Mouse (Mus musculus) heart, embryonic 15.5 days (tissue): ENCODE results near the gene Elf2. TPM values are rescaled to one million over a fixed set of nuclear protein-coding genes. Genes with fewer than 3 reads are reported as not detected.

ENCODE experiments used
- ATAC-seq: fragments of 200-750 bp; cut with Nextera tagmentation; replicated peaks from 2 replicates; pipeline ENCODE4 v1.8.0; 2017; ENCODE audit warnings: low read depth, moderate TSS enrichment; ENCODE audit not compliant: insufficient number of reproducible peaks, insufficient read depth, low FRiP score
- H3K27ac ChIP-seq: fragments of 300-500 bp; sonication (generic); 2 replicates; pipeline ENCODE4 v1.5.1; 2015; ENCODE audit warnings: mild to moderate bottlenecking, inconsistent platforms
- H3K27me3 ChIP-seq: fragments of 300-500 bp; sonication (generic); 2 replicates; pipeline ENCODE4 v1.6.1; 2015; ENCODE audit warnings: inconsistent platforms
- H3K36me3 ChIP-seq: fragments of 300-500 bp; sonication (generic); 2 replicates; pipeline ENCODE4 v1.6.1; 2015; ENCODE audit warnings: mild to moderate bottlenecking, inconsistent platforms
- H3K4me1 ChIP-seq: fragments of 300-500 bp; sonication (generic); replicated peaks from 2 replicates; pipeline ENCODE4 v1.6.1; 2015; ENCODE audit warnings: inconsistent platforms
- H3K4me2 ChIP-seq: fragments of 300-500 bp; sonication (generic); 2 replicates; pipeline ENCODE4 v1.6.1; 2015; ENCODE audit warnings: inconsistent platforms, mild to moderate bottlenecking, moderate library complexity
- H3K4me3 ChIP-seq: fragments of 300-500 bp; sonication (generic); 2 replicates; pipeline ENCODE4 v1.5.1; 2015; ENCODE audit warnings: mild to moderate bottlenecking, inconsistent platforms
- H3K9ac ChIP-seq: fragments of 300-500 bp; sonication (generic); 2 replicates; pipeline ENCODE4 v1.6.1; 2015; ENCODE audit warnings: mild to moderate bottlenecking, inconsistent platforms
- H3K9me3 ChIP-seq: fragments of 300-500 bp; sonication (generic); replicated peaks from 2 replicates; pipeline ENCODE4 v1.6.1; 2016; ENCODE audit warnings: inconsistent platforms
- WGBS: fragments of 180-500 bp; shearing (Covaris S2); methylation state at CpG from one replicate; pipeline ENCODE4 v1.1.7; 2015; ENCODE audit warnings: mixed read lengths; 5-methylcytosine and 5-hydroxymethylcytosine counted together
- polyA plus RNA-seq: library from polyadenylated mRNA; unstranded; fragments of >200 nt; fragmentation: Nextera tagmentation; extraction: Ambion mirVana; gene quantifications from 2 replicates; pipeline ENCODE4 v1.2.1, GENCODE M21; 2015

Elf2 gene
- polyA plus RNA-seq, 1 experiment from 2014 or later: 51.3 TPM

DNA sequence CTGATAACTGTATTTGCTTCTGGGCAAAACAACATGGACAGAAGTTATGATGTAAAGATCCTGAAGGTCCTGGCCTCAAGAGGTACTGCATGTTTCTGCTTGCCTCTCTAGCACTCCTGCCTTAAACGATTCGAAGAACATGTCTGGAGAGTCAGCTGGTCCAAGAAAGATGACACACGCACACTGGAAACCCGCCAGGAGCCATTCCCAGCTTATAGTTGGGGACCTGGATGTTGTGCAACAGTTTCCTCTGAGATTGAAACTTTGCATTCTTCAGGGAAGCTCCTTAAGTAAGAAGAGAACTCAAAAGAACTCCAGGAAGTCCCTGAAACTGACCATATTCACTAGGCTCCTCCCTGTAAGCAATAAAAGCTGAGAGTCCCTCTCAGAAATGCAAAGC, 2.8 kb upstream of the Elf2 start:
- WGBS: 80% methylated on average over 4 of the region's 4 CpGs
- Histone ChIP-seq H3K27ac (no peak overlapping the region), H3K9ac (no peak overlapping the region), H3K4me1 (peaks cover 8% of the 10 kb centered on the region), H3K4me3 (no peak overlapping the region), H3K4me2 (no peak overlapping the region), H3K27me3 (no peaks in the 10 kb centered on the region), H3K36me3 (no peaks in the 10 kb centered on the region), H3K9me3 (no peaks in the 10 kb centered on the region)
- no peak for ATAC-seq

DNA sequence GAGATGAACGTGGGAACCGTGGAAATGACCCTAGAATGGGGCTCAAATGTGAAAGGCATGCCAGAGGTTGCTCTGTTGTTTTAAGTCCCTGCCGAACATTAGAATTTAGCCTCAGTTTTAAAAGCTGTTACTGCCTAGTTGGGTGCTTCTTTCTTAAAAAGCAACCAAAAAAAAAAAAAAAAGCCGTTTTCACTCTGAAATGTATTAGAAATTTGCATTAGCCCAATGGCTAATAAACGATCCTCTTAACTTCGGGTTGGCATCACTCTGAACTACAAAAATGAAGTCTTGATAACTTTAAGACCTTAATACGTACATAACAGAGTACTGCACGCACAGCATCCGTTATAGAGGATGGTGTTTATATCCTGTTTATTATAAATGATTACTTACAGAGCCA, 1.7 kb upstream of the Elf2 start:
- Histone ChIP-seq H3K27ac (peak overlapping the region; percentile 100), H3K4me2 (peak overlapping the region; percentile 95), H3K4me3 (peak overlapping the region; percentile 93), H3K27me3 (no peaks in the 10 kb centered on the region), H3K36me3 (no peaks in the 10 kb centered on the region), H3K4me1 (peaks cover 9% of the 10 kb centered on the region), H3K9me3 (no peaks in the 10 kb centered on the region), H3K9ac (peak overlapping the region; percentile 96)
- WGBS: 10% methylated on average over 9 of the region's 9 CpGs
- no peak for ATAC-seq

DNA sequence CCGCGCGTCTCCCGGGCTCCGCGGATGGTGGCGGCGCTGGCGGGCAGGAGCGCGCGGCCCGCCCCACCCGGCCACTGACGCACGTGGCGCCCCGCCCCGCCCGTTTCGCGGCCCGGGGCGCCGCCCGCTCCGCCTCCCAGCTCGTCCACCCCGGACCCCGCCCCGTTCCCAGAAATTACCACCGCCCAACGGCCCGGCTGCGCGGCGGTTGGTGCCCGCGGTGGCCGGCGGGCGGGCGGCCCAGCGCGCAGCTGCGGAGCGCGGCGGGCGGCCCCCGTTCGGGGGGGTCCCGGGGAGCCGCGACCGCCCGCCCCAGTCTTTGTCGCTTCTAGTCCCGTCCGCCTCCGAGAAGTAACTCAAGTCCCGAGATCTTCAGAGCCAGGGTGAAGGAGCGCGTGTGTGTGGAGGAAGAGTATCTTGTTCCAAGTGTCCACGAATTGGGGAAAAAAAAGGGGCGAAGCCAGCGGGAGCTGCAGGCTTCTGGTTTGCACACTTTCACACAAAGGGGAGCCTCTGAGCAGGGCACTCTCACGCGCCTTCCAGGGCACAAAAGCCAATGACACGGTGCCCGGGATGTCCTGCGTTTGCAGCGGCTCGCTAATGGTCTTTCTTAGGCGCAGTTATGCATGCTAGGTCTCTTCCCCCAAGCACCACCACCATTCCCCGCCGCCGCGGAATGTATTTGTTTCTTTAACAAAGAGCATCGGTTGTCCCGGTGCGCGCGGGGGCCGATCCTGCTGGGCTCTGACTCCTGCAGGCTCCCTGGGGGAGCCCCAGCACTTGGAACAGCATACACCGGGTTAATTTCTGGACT, 1.0 kb upstream of the Elf2 start:
- peak overlapping the region; percentile 96 for H3K9ac ChIP-seq
- H3K27ac ChIP-seq: peak overlapping the region; percentile 100
- H3K36me3 ChIP-seq: no peaks in the 10 kb centered on the region
- WGBS: under 1% methylated on average over 64 of the region's 86 CpGs
- ATAC-seq: peak; percentile 87
- H3K4me2 ChIP-seq: peak overlapping the region; percentile 95
- peak overlapping the region; percentile 93 for H3K4me3 ChIP-seq
- no peaks in the 10 kb centered on the region for H3K9me3 ChIP-seq
- peaks cover 9% of the 10 kb centered on the region for H3K4me1 ChIP-seq
- H3K27me3 ChIP-seq: no peaks in the 10 kb centered on the region

DNA sequence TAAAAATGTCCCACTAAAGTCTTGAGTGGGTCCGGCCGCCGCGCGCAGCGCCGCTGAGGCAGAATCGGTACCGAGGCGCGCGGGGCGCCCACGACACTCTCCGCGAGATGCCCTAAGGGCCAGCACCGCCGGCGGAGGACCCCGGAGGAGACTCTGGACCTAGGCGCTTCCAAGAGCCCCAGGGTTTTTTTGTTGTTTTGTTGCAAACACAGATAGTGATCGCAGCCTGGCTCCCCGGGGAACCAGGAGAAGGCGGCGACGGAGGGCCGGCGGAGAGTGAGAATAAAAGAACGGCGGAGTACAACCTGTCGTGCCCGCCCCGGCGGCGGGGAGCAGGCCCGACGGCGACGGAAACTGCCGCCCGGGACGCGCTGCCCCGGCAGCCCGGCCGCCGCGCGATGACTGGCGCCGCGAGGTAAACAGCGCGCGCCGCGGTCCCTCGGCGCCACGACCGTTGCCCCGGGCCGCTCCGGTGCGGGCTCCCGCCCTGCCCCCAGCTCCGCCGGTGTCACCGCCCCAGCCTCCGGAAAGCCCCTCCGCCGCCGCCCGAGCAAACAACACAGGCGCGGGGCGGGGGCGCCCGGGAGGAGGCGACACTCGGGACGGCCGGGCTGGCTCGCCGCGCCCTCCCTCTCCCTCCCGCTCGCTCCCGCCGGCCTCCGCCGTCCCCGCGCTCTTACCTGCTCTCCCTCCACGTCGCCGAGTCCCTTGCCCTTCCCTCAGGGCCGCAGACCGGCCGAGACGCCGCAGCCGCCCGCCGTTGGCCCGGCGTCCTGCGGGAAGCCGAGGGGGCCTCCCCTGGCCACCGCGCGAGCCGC, 520 bp downstream of the Elf2 start:
- Histone ChIP-seq H3K9ac (peak overlapping the region; percentile 96), H3K36me3 (no peaks in the 10 kb centered on the region), H3K4me3 (peak overlapping the region; percentile 93), H3K27ac (peak overlapping the region; percentile 100), H3K27me3 (no peaks in the 10 kb centered on the region), H3K9me3 (no peaks in the 10 kb centered on the region), H3K4me2 (peak overlapping the region; percentile 95), H3K4me1 (peaks cover 14% of the 10 kb centered on the region)
- WGBS: under 1% methylated on average over 100 of the region's 113 CpGs
- peak; percentile 50 for ATAC-seq

DNA sequence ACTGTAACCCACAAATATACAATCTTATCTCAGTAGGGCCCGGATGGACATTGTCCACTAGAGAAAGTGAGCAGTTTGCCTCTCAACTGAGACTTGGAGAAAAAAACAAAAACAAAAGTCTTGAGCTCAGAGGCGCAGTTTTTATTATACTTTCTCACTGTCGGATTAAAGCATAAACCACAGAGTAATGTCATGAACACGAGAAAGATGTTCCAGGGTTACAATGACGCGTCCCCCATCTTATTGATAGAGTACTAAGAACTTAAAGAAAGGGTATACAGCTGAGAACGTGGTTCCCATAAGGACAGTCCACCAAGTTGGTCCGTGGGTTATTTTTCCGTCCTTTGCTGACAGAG, 1.1 kb downstream of the Elf2 start:
- peaks cover 18% of the 10 kb centered on the region for H3K4me1 ChIP-seq
- no peaks in the 10 kb centered on the region for H3K27me3 ChIP-seq
- H3K9ac ChIP-seq: peak overlapping the region; percentile 96
- no peaks in the 10 kb centered on the region for H3K36me3 ChIP-seq
- H3K27ac ChIP-seq: peak overlapping the region; percentile 100
- no peaks in the 10 kb centered on the region for H3K9me3 ChIP-seq
- H3K4me2 ChIP-seq: peak overlapping the region; percentile 95
- no peak for ATAC-seq
- 1% methylated on average over 9 of the region's 9 CpGs for WGBS
- peak overlapping the region; percentile 93 for H3K4me3 ChIP-seq

DNA sequence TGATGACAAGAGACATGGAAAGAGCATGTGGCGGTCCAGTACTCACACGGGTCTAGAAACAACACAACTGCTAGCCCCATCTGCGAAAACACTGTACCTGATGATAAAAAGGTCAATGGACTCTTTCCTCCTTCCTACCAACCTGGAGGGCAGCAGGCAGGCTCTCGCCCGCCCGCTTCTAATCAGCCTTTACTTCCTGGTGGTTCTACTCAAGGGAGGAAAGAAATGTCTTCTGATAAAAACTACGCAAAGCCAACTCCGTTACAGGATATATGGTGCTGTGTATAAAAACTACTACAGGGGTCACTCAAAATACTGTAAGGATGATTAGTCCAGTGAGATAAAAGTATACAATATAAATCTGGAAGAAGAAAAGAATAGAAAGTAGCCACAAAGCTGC, 5.1 kb downstream of the Elf2 start:
- no peak overlapping the region for H3K27ac ChIP-seq
- H3K27me3 ChIP-seq: no peaks in the 10 kb centered on the region
- no peak overlapping the region for H3K4me2 ChIP-seq
- no peak overlapping the region for H3K4me3 ChIP-seq
- peaks cover 28% of the 10 kb centered on the region for H3K4me1 ChIP-seq
- H3K36me3 ChIP-seq: no peaks in the 10 kb centered on the region
- 56% methylated on average over 8 of the region's 8 CpGs for WGBS
- H3K9ac ChIP-seq: no peak overlapping the region
- no peaks in the 10 kb centered on the region for H3K9me3 ChIP-seq
- ATAC-seq: no peak

DNA sequence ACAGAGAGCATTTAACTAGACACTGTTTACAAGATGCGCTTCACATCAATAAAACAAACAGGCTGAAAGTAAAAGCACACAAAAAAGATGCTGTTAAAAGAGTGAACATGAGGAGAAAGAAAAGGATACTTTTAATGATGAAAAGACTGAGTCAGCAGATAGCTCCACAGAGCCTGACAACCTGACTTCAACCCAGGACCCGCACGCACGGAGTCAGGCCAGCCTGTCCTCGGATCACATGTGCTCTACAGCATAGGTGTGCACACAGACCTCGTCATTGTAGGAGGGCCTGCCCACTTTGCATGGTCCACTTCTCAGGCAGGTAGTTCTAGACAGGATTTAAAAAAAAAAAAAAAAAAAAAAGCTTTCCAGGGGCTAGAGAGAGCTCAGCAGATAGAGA, 6.5 kb downstream of the Elf2 start:
- no peaks in the 10 kb centered on the region for H3K9me3 ChIP-seq
- H3K4me1 ChIP-seq: peaks cover 31% of the 10 kb centered on the region
- H3K36me3 ChIP-seq: no peaks in the 10 kb centered on the region
- H3K27me3 ChIP-seq: no peaks in the 10 kb centered on the region
- H3K4me3 ChIP-seq: no peak overlapping the region
- H3K9ac ChIP-seq: no peak overlapping the region
- H3K4me2 ChIP-seq: no peak overlapping the region
- no peak for ATAC-seq
- peak overlapping the region; percentile 63; the same call in 1 of the 2 replicates for H3K27ac ChIP-seq
- 73% methylated on average over 6 of the region's 6 CpGs for WGBS

DNA sequence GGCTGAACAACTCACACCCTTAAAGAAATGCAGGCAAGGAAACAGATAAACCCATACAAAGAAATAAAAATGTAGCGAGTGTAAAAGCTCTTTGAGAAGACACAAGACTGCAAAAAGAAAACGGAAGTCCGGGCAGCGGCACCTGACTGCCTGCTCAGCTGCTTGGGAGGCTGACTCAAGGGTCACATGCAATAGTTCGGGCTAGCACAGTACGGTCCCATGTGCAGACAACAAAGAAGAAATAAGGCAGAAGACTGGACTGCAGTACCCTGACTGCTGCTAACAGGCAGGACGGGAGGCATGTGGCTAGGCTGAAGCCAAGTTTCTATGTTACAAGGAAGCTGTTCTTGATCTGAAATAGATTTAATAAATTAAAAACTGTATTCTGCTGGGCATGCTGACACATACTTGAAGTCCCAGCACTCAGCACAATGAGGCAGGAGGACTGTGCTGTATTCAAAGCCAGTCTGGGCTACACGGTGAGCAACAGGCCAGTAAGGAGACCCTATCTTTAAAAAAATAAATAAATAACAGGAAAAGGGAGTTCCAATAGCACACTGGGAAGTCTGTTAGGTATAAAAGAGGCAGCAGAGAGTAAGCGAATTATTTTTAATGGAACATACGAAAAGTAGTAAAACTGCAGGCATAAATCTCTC, 7.1 kb downstream of the Elf2 start:
- Histone ChIP-seq H3K27me3 (no peaks in the 10 kb centered on the region), H3K4me1 (peaks cover 29% of the 10 kb centered on the region), H3K9me3 (no peaks in the 10 kb centered on the region), H3K4me2 (peak overlapping the region; percentile 46), H3K9ac (no peak overlapping the region), H3K4me3 (peak overlapping the region; percentile 20), H3K36me3 (no peaks in the 10 kb centered on the region), H3K27ac (peak overlapping the region; percentile 63)
- 32% methylated on average over 10 of the region's 10 CpGs for WGBS
- 0 out of 2 replicates have a peak, but pooled peaks have one; percentile 70 for ATAC-seq

DNA sequence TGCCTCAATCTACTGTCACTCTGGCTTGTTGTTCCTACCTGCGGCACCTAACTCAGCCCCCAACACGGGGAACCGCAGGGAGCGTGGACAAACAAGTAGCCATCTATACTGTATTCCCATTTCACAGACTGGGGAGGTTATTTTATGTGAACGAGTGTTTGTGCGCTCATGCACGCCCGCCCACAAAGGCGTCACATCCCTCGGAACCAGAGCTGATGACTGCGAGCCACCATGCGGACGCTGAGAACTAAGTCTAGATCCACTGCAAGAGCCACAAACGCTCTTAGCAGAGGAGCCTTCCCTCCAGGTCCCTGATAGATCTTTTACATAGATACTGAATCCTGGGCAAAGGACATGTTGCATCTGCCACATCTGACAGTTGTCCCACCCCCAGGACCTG, 10.4 kb downstream of the Elf2 start:
- H3K27ac ChIP-seq: no peak overlapping the region
- ATAC-seq: no peak
- no peak overlapping the region for H3K9ac ChIP-seq
- no peak overlapping the region for H3K4me2 ChIP-seq
- H3K27me3 ChIP-seq: no peaks in the 10 kb centered on the region
- peaks cover 24% of the 10 kb centered on the region for H3K4me1 ChIP-seq
- WGBS: 82% methylated on average over 14 of the region's 14 CpGs
- peaks cover 3% of the 10 kb centered on the region; the same call in 1 of the 2 replicates for H3K9me3 ChIP-seq
- peaks cover 6% of the 10 kb centered on the region for H3K36me3 ChIP-seq
- H3K4me3 ChIP-seq: no peak overlapping the region

DNA sequence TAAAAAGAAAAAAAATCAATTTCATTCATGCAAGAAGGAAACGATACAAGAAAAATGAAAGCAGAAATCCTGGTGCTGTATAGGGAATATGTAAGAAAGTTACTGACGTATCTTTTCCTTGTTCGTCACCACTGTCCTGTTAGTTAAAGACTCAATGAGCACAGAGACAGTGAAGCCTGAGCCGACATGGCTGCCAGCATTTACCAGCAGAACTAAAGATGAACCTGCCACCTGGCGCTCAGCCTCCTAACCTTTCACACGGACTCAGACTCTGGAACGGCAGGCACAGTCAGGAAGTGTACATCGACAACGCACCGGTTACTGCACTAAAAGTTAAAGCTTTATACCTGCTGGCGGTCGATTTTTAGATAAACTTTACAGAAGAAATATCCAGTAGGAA, 11.9 kb downstream of the Elf2 start:
- no peak for ATAC-seq
- H3K27me3 ChIP-seq: no peaks in the 10 kb centered on the region
- H3K9ac ChIP-seq: no peak overlapping the region
- peaks cover 10% of the 10 kb centered on the region for H3K4me1 ChIP-seq
- H3K4me2 ChIP-seq: no peak overlapping the region
- 87% methylated on average over 12 of the region's 12 CpGs for WGBS
- H3K4me3 ChIP-seq: no peak overlapping the region
- peaks cover 6% of the 10 kb centered on the region for H3K36me3 ChIP-seq
- peaks cover 3% of the 10 kb centered on the region; the same call in 1 of the 2 replicates for H3K9me3 ChIP-seq
- H3K27ac ChIP-seq: no peak overlapping the region

DNA sequence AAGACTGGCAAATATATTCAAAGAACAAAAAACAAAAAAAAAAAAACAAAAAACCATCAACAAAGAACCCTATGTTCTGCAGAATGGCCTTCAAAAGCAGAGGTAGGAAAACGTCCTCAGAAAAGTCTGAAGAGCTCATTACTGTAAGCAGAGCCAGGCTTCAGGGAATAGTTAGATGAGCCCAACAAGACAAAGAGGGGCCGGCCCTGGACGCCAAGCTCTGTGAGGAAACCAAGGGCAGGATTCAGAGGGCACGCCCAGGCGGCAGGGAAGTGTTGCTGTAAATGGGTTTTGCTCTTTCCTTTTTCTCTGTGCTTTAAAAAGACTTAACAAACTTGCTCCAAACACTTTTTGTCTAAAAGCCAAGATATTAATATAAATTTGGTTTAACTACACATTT, 12.6 kb downstream of the Elf2 start:
- no peak for ATAC-seq
- H3K4me3 ChIP-seq: no peak overlapping the region

More for the DNA sequence above, 12.6 kb downstream of the Elf2 start:
- Histone ChIP-seq H3K4me1 (peaks cover 3% of the 10 kb centered on the region; the same call in 1 of the 2 replicates), H3K27ac (no peak overlapping the region), H3K4me2 (no peak overlapping the region), H3K9ac (no peak overlapping the region), H3K27me3 (no peaks in the 10 kb centered on the region), H3K9me3 (peaks cover 3% of the 10 kb centered on the region; the same call in 1 of the 2 replicates), H3K36me3 (peaks cover 11% of the 10 kb centered on the region)
- 84% methylated on average over 5 of the region's 5 CpGs for WGBS
